Mouse (Mus musculus) thymus, postnatal 0 days (tissue): ENCODE results near the gene 1700020L24Rik. TPM values are rescaled to one million over a fixed set of nuclear protein-coding genes. Genes with fewer than 3 reads are reported as not detected.

Experiments
- DNase-seq: peaks from one replicate; pipeline ENCODE4 v3.0.0-alpha.2; 2015; ENCODE audit warnings: low spot score
- polyA plus RNA-seq: library from polyadenylated mRNA; unstranded; fragments of >200 nt; fragmentation: Nextera tagmentation; extraction: Ambion mirVana; gene quantifications from 2 replicates; pipeline ENCODE4 v1.2.1, GENCODE M21; 2015

Gene 1700020L24Rik
- polyA plus RNA-seq, 1 experiment from 2014 or later: 2.2 TPM

- DNase-seq: peak; percentile 9
Measured at GRCm38 (mm10) chr11:83471766-83472165, 34.3 kb downstream of the 1700020L24Rik start.

GRCm38 (mm10) chr11:83472324-83473234, 35.1 kb downstream of the 1700020L24Rik start, which contains the start of gene Taf15:
TSS of gene Taf15 (plus strand) at chr11:83473086.
- peak; percentile 99 for DNase-seq

GRCm38 (mm10) chr11:83473235-83474016, 35.9 kb downstream of the 1700020L24Rik start:
- no peak for DNase-seq

Other genes starting within 250 kb of the 1700020L24Rik start
- gene Slfn3, start 246.3 kb upstream of the 1700020L24Rik start, polyA plus RNA-seq: 6.1 and 7.3 TPM in 2 replicates
- gene Slfn14, start 151.0 kb upstream of the 1700020L24Rik start, polyA plus RNA-seq: 0.03 TPM in 1 of 2 replicates, not detected in the other
- 31.6 and 34.9 TPM in 2 replicates for gene Ap2b1, start 138.7 kb upstream of the 1700020L24Rik start, polyA plus RNA-seq
- gene Pex12, start 135.1 kb upstream of the 1700020L24Rik start, polyA plus RNA-seq: 13.0 and 13.5 TPM in 2 replicates
- gene Rasl10b, start 28.5 kb upstream of the 1700020L24Rik start, polyA plus RNA-seq: 0.24 and 0.26 TPM in 2 replicates
- gene Gas2l2, start 8.2 kb upstream of the 1700020L24Rik start, polyA plus RNA-seq: 0.12 and 0.21 TPM in 2 replicates
- gene Mmp28, start 25.4 kb downstream of the 1700020L24Rik start, polyA plus RNA-seq: 1.4 and 2.3 TPM in 2 replicates
- 6.9 and 10.2 TPM in 2 replicates for gene Taf15, start 35.4 kb downstream of the 1700020L24Rik start, polyA plus RNA-seq
- not detected in 2 replicates for gene Heatr9, start 84.5 kb downstream of the 1700020L24Rik start, polyA plus RNA-seq
- 44.9 and 47.3 TPM in 2 replicates for gene Ccl5, start 92.8 kb downstream of the 1700020L24Rik start, polyA plus RNA-seq
- gene Ccl9, start 141.0 kb downstream of the 1700020L24Rik start, polyA plus RNA-seq: 7.5 and 8.4 TPM in 2 replicates
- 12.1 and 13.7 TPM in 2 replicates for gene Ccl6, start 155.4 kb downstream of the 1700020L24Rik start, polyA plus RNA-seq
- gene Rpl9-ps1, start 207.9 kb downstream of the 1700020L24Rik start, polyA plus RNA-seq: not detected in 2 replicates
- 0.68 and 1.5 TPM in 2 replicates for gene Ccl3, start 211.7 kb downstream of the 1700020L24Rik start, polyA plus RNA-seq
- gene Ccl4, start 224.9 kb downstream of the 1700020L24Rik start, polyA plus RNA-seq: 3.0 and 3.2 TPM in 2 replicates